9 mouse cellular contexts compared by ENCODE assay signal in the genomic region with DNA sequence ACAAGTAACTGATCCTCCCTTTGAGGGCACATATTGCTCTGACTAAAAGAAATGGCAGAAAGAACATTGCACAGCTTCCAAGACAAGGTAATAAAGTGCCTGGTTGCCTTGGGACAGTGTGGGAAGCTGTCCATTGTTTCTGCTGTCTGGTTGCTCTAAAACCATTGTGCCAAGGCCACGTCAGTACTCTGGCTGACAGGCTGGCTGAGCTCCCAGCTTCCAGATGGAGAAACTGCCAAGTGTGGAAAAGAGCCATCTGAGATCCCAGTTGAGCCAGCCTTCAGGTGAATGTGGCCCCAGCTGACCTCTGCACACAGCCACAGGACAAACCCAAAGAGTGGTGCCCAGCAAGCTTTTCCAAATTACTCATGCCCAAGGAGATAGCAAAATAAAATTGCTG.
DNase-seq lines count a peak whose midpoint lies in the region; ATAC-seq lines count a peak whose summit lies in the region.
"Had no signal": no experiment of that assay in that cellular context is flagged by ENCODE, and none has a peak within 500 bp of the region (broad histone marks: within the 10 kb centered on the region; RNA-seq: fewer than 3 reads in every experiment).

No protein-coding gene starts in this region.

- peak; percentile 86 for ATAC-seq in forebrain, embryonic 14.5 days

- H3K9ac ChIP-seq in forebrain, embryonic 14.5 days (ENCODE audit: low read length): no peak overlapping the region

- DNase-seq in forebrain, embryonic 14.5 days (ENCODE audit: low spot score): peak; percentile 77
- no peak for DNase-seq in forebrain, embryonic 10.5 days (ENCODE audit: extremely low spot score, low spot score)
- peak; percentile 40 for DNase-seq in adipocyte (ENCODE audit: low spot score)
- peak; percentile 95 to 98 for DNase-seq in cerebellum, postnatal 36 days
- peak; percentile 67 to 79 for DNase-seq in heart, postnatal 14 days
- peak; percentile 28 to 75 for DNase-seq in left cerebral cortex, adult 9 months (ENCODE audit: low spot score in 2 of 2)
- DNase-seq in testis, postnatal 14 days (ENCODE audit: low spot score): peak; percentile 42
- no peak for DNase-seq in thymus, postnatal 0 days (ENCODE audit: low spot score)

- H3K4me1 ChIP-seq in forebrain, embryonic 14.5 days (ENCODE audit: control insufficient read depth, insufficient read depth, low read length): no peaks in the 10 kb centered on the region
- no peaks in the 10 kb centered on the region for H3K4me1 ChIP-seq in forebrain, embryonic 10.5 days

- H3K4me2 ChIP-seq in forebrain, embryonic 14.5 days (ENCODE audit: low read length): no peak overlapping the region

- no peaks in the 10 kb centered on the region for H3K36me3 ChIP-seq in forebrain, embryonic 14.5 days (ENCODE audit: control insufficient read depth, insufficient read depth, low read length)
- H3K36me3 ChIP-seq in forebrain, embryonic 10.5 days (replicated peaks): no peaks in the 10 kb centered on the region

- no peak overlapping the region for H3K27ac ChIP-seq in forebrain, embryonic 14.5 days (ENCODE audit: low read depth, low read length)
- no peak overlapping the region for H3K27ac ChIP-seq in forebrain, embryonic 10.5 days

- WGBS in forebrain, embryonic 14.5 days: 5% methylated on average over 1 of the region's 1 CpGs
- 48% methylated on average over 1 of the region's 1 CpGs for WGBS in forebrain, embryonic 10.5 days

- H3K27me3 ChIP-seq in forebrain, embryonic 14.5 days (replicated peaks; ENCODE audit: control insufficient read depth, insufficient read depth, low read length): no peaks in the 10 kb centered on the region
- H3K27me3 ChIP-seq in forebrain, embryonic 10.5 days (ENCODE audit: poor library complexity, severe bottlenecking): no peaks in the 10 kb centered on the region

- intact Hi-C loops in heart, postnatal 14 days (cut with DNase I): no loop called here

- H3K9me3 ChIP-seq in forebrain, embryonic 14.5 days (replicated peaks; ENCODE audit: control insufficient read depth, low read length): no peaks in the 10 kb centered on the region
- no peaks in the 10 kb centered on the region for H3K9me3 ChIP-seq in forebrain, embryonic 10.5 days

- no peak overlapping the region for H3K4me3 ChIP-seq in forebrain, embryonic 14.5 days (ENCODE audit: low read depth, low read length)
- no peak overlapping the region for H3K4me3 ChIP-seq in forebrain, embryonic 10.5 days
- H3K4me3 ChIP-seq: myocyte had no signal

Comparison
In these comparisons a context has a peak if more than half of its experiments do, and no peak if none do; other contexts are left out.
1. DNase-seq: peak in forebrain, embryonic 14.5 days (single experiment), adipocyte (single experiment), cerebellum, postnatal 36 days (2 of 2), heart, postnatal 14 days (2 of 2), left cerebral cortex, adult 9 months (2 of 2) and testis, postnatal 14 days (single experiment); none in forebrain, embryonic 10.5 days (single experiment) and thymus, postnatal 0 days (single experiment).